ENCODE assay signal across 40 mouse cellular contexts in the genomic region with DNA sequence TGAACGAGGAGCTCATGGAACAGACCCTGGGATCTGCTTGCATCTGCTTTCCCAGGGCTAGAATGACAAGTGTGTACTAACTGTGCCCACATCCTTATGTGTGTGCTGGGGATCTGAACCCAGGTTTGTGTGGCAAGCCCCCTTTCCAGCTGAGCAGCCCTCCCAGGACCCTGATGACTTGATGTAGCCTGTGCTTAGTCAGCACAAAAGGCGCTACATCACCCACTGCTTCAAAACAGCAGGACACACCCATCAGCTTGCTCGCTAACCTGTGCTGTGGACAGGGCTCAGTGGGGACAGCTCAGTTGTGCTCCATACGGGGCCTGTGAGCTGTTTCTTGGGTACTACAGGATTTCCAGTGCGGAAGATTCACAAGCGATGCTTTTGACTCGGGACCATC. TPM values are rescaled to one million over a fixed set of nuclear protein-coding genes. Genes with fewer than 3 reads are reported as not detected.
"Had no signal": no experiment of that assay in that cellular context is flagged by ENCODE, and none has a peak within 500 bp of the region (broad histone marks: within the 10 kb centered on the region; RNA-seq: fewer than 3 reads in every experiment).

No protein-coding gene starts in this region.

- H3K36me3 ChIP-seq: limb, embryonic 10.5 days; limb, embryonic 12.5 days; limb, embryonic 13.5 days; limb, embryonic 15.5 days; liver, embryonic 12.5 days; liver, embryonic 13.5 days; liver, embryonic 15.5 days; lung, embryonic 15.5 days; midbrain, embryonic 10.5 days; midbrain, embryonic 12.5 days; midbrain, embryonic 13.5 days; midbrain, embryonic 15.5 days; neural tube, embryonic 12.5 days had no signal

- ATAC-seq: liver, embryonic 12.5 days; liver, postnatal 0 days; lung, postnatal 0 days; midbrain, embryonic 13.5 days; midbrain, embryonic 15.5 days; midbrain, embryonic 16.5 days had no signal

- H3K27ac ChIP-seq: limb, embryonic 10.5 days; limb, embryonic 12.5 days; limb, embryonic 13.5 days; limb, embryonic 15.5 days; liver, embryonic 12.5 days; liver, embryonic 13.5 days; liver, embryonic 14.5 days; liver, embryonic 15.5 days; lung, embryonic 15.5 days; macrophage; midbrain, embryonic 10.5 days; midbrain, embryonic 12.5 days; midbrain, embryonic 13.5 days; midbrain, embryonic 15.5 days; neural tube, embryonic 12.5 days had no signal

- H3K9me3 ChIP-seq: limb, embryonic 10.5 days; limb, embryonic 12.5 days; limb, embryonic 13.5 days; limb, embryonic 15.5 days; liver, embryonic 12.5 days; liver, embryonic 13.5 days; liver, embryonic 15.5 days; lung, embryonic 15.5 days; megakaryocyte, embryonic 14.5 days; midbrain, embryonic 10.5 days; midbrain, embryonic 12.5 days; midbrain, embryonic 13.5 days; midbrain, embryonic 15.5 days; neural tube, embryonic 12.5 days had no signal

- H3K27me3 ChIP-seq: limb, embryonic 12.5 days; limb, embryonic 15.5 days; liver, embryonic 12.5 days; liver, embryonic 13.5 days; liver, embryonic 15.5 days; midbrain, embryonic 12.5 days; midbrain, embryonic 13.5 days; midbrain, embryonic 15.5 days; neural tube, embryonic 12.5 days had no signal

- H3K4me1 ChIP-seq: limb, embryonic 10.5 days; limb, embryonic 12.5 days; limb, embryonic 13.5 days; limb, embryonic 15.5 days; liver, embryonic 12.5 days; liver, embryonic 13.5 days; liver, embryonic 15.5 days; lung, embryonic 15.5 days; midbrain, embryonic 12.5 days; midbrain, embryonic 13.5 days; neural tube, embryonic 12.5 days had no signal

- H3K9ac ChIP-seq: limb, embryonic 12.5 days; limb, embryonic 13.5 days; limb, embryonic 15.5 days; liver, embryonic 12.5 days; liver, embryonic 13.5 days; liver, embryonic 14.5 days; liver, embryonic 15.5 days; liver, postnatal 0 days; lung, embryonic 14.5 days; lung, embryonic 15.5 days; midbrain, embryonic 12.5 days; midbrain, embryonic 13.5 days; midbrain, embryonic 15.5 days; neural tube, embryonic 12.5 days had no signal

- H3K4me3 ChIP-seq: limb, embryonic 10.5 days; limb, embryonic 12.5 days; limb, embryonic 13.5 days; limb, embryonic 15.5 days; liver, embryonic 12.5 days; liver, embryonic 13.5 days; liver, embryonic 15.5 days; lung, embryonic 15.5 days; midbrain, embryonic 10.5 days; midbrain, embryonic 12.5 days; midbrain, embryonic 13.5 days; midbrain, embryonic 15.5 days; myocyte; neural tube, embryonic 12.5 days had no signal

- H3K4me2 ChIP-seq: limb, embryonic 12.5 days; limb, embryonic 13.5 days; limb, embryonic 15.5 days; liver, embryonic 11.5 days; liver, embryonic 12.5 days; liver, embryonic 13.5 days; liver, embryonic 15.5 days; lung, embryonic 14.5 days; lung, embryonic 15.5 days; midbrain, embryonic 11.5 days; midbrain, embryonic 12.5 days; midbrain, embryonic 13.5 days; midbrain, embryonic 15.5 days; neural tube, embryonic 12.5 days had no signal

- DNase-seq: left cerebral cortex, postnatal 4 days; liver; liver, embryonic 13.5 days; liver, postnatal 0 days; lung, adult 18-20 months; lung, adult 2 months; lung, embryonic 14.5 days; lung, postnatal 10 days; lung, postnatal 14 days; lung, postnatal 36 days; lung, postnatal 4 days; midbrain, embryonic 14.5 days had no signal

RNA-seq across cellular contexts. Expression of gene Cwh43, which starts 28.9 kb away (rescaled TPM):
- total RNA-seq: liver, adult 2 months; megakaryocyte progenitor cell, adult 5-6 weeks; megakaryocyte, adult 5-6 weeks; megakaryocyte-erythroid progenitor cell, adult 5-6 weeks; monocyte, adult 5-6 weeks had no signal
- polyA plus RNA-seq: limb, embryonic 10.5 days; limb, embryonic 11.5 days; limb, embryonic 12.5 days; limb, embryonic 13.5 days; liver, adult 2 months; liver, embryonic 11.5 days; liver, embryonic 12.5 days; liver, embryonic 13.5 days; liver, embryonic 14.5 days; liver, embryonic 15.5 days; liver, embryonic 16.5 days; liver, postnatal 0 days; lung, embryonic 14.5 days; lung, embryonic 15.5 days; lung, postnatal 0 days; macrophage; midbrain, embryonic 10.5 days; midbrain, embryonic 11.5 days; midbrain, embryonic 13.5 days; neural tube, embryonic 11.5 days; neural tube, embryonic 12.5 days had no signal
